Mouse (Mus musculus): ENCODE measurements around the gene Mvp.

DNA sequence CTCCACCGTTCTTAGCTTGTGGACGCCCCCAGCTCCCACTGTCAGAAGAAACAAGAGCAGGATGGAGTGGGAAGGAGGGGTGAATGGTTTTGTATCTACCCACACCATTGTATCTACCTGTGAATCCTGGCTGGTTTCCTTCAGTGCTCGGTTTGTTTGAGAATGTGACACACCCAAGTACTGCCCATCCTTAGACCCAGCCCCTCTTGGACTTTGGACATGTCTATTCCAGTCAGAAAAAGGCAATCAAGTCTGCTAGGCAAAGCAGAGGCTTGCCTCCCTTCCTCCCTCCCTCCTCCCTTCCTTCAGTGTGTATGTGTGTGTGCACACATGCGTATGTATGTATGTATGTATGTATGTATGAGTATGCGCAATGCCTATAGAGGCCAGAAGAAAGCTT, 10.8 kb downstream of the Mvp start:
- TF ChIP-seq POLR2A (IDR thresholded peaks at IDR 0.05; ENCODE audit: low read depth, low read length) (no peak), CTCF (conservative IDR thresholded peaks at IDR 0.05; ENCODE audit: insufficient read depth, insufficient read length, low read depth, low read length) (no peak)
